Mouse (Mus musculus) G1E (cell line): ENCODE results near the gene H2al1a.

Experiments used
- CTCF ChIP-seq: IDR thresholded peaks from 2 replicates; pipeline ENCODE4 v1.5.1; 2012; ENCODE audit warnings: low read depth, low read length, inconsistent platforms, mixed read lengths
- GATA1 ChIP-seq: IDR thresholded peaks from 2 replicates; pipeline ENCODE4 v1.6.1; 2012; ENCODE audit warnings: borderline replicate concordance, low read length, inconsistent platforms, mixed read lengths
- POLR2AphosphoS5 ChIP-seq: IDR thresholded peaks from 2 replicates; pipeline ENCODE4 v1.6.1; 2012; ENCODE audit warnings: low read depth, low read length, inconsistent platforms; ENCODE audit not compliant: insufficient replicate concordance
- TAL1 ChIP-seq: conservative IDR thresholded peaks from 2 replicates; pipeline ENCODE4 v1.6.1; 2012; ENCODE audit warnings: low read depth, low read length, inconsistent platforms, mixed read lengths

DNA sequence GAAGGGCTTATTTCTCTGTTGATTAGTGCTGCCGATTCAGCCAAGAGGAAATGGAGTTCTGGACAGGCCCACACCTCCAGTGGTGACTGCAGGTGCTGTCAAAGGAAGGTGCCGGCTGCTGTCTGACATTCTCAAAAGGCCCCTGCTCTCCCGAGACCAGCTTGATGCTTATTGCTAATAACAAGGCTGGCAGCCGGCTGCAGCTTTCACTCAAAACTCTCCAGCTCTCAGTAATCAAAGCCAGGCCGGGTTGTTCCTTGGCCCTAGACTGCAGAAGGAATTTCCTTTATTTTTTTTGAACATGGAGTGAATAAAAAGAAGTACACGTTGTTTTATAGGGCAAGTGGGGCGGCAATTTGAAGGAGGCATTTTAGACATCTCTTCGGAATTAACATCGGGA lies 46.7 kb downstream of the H2al1a start:
- no peak for TF ChIP-seq CTCF
- no peak for TF ChIP-seq TAL1
- no peak for TF ChIP-seq GATA1
- no peak for TF ChIP-seq POLR2AphosphoS5
